Mouse (Mus musculus) liver, postnatal 0 days (tissue): ENCODE data around the gene Cebpe.

Source experiments
- CTCF ChIP-seq: sonication (generic); IDR thresholded peaks from 2 replicates; pipeline ENCODE4 v1.5.1; 2016; ENCODE audit warnings: antibody characterized with exemption, low read depth
- EP300 ChIP-seq: IDR thresholded peaks from 2 replicates; pipeline ENCODE4 v1.6.1; 2016; ENCODE audit warnings: antibody characterized with exemption, low read depth, mild to moderate bottlenecking

GRCm38 (mm10) chr14:54754602-54755018 is 42.6 kb upstream of the Cebpe start:
- TF ChIP-seq CTCF = no peak
- no peak for TF ChIP-seq EP300
